Mouse (Mus musculus) C2C12 (cell line): ENCODE results near the gene Map2k1. TPM values are rescaled to one million over a fixed set of nuclear protein-coding genes. Genes with fewer than 3 reads are reported as not detected.

ENCODE experiments used
- H3K27me3 ChIP-seq: one replicate; pipeline ENCODE4 v1.6.1; 2011; ENCODE audit not compliant: control insufficient read depth, insufficient read depth, insufficient read length
- H3K36me3 ChIP-seq: one replicate; pipeline ENCODE4 v1.6.1; 2011; ENCODE audit not compliant: control insufficient read depth, insufficient read depth
- H3K4me3 ChIP-seq: one replicate; pipeline ENCODE4 v1.5.1; 2011; ENCODE audit warnings: mild to moderate bottlenecking, control low read depth; ENCODE audit not compliant: poor library complexity, insufficient read depth, severe bottlenecking
- H3K79me2 ChIP-seq: one replicate; pipeline ENCODE4 v1.6.1; 2011; ENCODE audit not compliant: control insufficient read depth, insufficient read depth
- H3K79me3 ChIP-seq: one replicate; pipeline ENCODE4 v1.6.1; 2011; ENCODE audit warnings: low read depth, control low read depth
- H3ac ChIP-seq: one replicate; pipeline ENCODE3; 2011; ENCODE audit warnings: low read depth; ENCODE audit not compliant: control insufficient read depth, insufficient read length
- CEBPB ChIP-seq: IDR thresholded peaks from one replicate; pipeline ENCODE4 v1.6.1; 2011; ENCODE audit warnings: low read depth, mild to moderate bottlenecking, control low read depth, moderate library complexity
- CTCF ChIP-seq: IDR thresholded peaks from one replicate; pipeline ENCODE4 v1.5.1; 2011; ENCODE audit not compliant: control insufficient read depth, insufficient read depth, insufficient read length
- FOSL1 ChIP-seq: IDR thresholded peaks from one replicate; pipeline ENCODE4 v1.8.0; 2011; ENCODE audit warnings: mild to moderate bottlenecking, low read length; ENCODE audit not compliant: poor library complexity, insufficient read depth, severe bottlenecking
- MAX ChIP-seq: IDR thresholded peaks from one replicate; pipeline ENCODE4 v1.6.1; 2011; ENCODE audit warnings: mild to moderate bottlenecking, control low read depth
- MYOD1 ChIP-seq: IDR thresholded peaks from one replicate; pipeline ENCODE4 v1.6.1; 2011; ENCODE audit warnings: low read depth; ENCODE audit not compliant: control insufficient read depth, insufficient read length
- MYOG ChIP-seq: IDR thresholded peaks from one replicate; pipeline ENCODE4 v1.6.1; 2011; ENCODE audit not compliant: control insufficient read depth, insufficient read length; ENCODE audit errors: extremely low read depth
- USF1 ChIP-seq: IDR thresholded peaks from one replicate; pipeline ENCODE4 v1.6.1; 2011; ENCODE audit warnings: low read depth, mild to moderate bottlenecking, control low read depth, moderate library complexity
- polyA plus RNA-seq: library from polyadenylated mRNA; unstranded; fragments of >200 nt; fragmentation: generic; extraction: Trizol; gene quantifications from one replicate; pipeline ENCODE4 v1.2.1, GENCODE M21; 2012; ENCODE audit warnings: missing spikeins

Gene Map2k1
- polyA plus RNA-seq, 1 experiment: 40.8 TPM

DNA sequence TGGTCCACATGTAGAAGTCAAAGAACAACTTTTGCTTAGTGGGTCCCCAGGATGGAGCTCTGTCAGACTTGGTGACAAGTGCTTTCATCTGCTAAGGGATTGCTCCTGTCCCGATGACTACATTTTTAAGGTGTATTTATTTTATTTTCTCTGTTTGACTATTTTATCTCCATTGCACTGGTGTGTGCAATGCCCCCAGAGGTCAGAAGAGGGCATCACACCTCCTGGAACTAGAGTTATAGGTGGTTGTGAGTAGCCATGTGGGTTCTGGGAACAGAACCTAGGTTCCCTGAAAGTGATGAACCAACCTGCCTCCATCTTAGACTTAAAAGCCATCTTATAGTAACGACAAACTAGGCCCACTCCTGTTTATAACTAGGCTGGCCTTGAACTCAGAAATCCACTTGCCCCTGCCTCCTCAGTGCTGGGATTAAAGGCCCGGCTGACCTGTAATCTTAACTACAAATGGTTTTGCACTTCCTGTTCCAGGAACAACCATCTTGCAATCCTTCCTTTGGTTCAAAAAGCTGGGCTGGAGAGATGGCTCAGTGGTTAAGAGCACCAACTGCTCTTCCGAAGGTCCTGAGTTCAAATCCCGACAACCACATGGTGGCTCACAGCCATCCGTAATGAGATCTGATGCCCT, 25.4 kb upstream of the Map2k1 start:
- Histone ChIP-seq H3K4me3 (no peak overlapping the region), H3K79me3 (peaks cover 20% of the 10 kb centered on the region), H3K27me3 (no peaks in the 10 kb centered on the region), H3K79me2 (peaks cover 24% of the 10 kb centered on the region), H3K36me3 (peaks cover 4% of the 10 kb centered on the region), H3ac (no peak overlapping the region)
- TF ChIP-seq MAX (no peak), USF1 (no peak), CEBPB (no peak), MYOG (no peak)

DNA sequence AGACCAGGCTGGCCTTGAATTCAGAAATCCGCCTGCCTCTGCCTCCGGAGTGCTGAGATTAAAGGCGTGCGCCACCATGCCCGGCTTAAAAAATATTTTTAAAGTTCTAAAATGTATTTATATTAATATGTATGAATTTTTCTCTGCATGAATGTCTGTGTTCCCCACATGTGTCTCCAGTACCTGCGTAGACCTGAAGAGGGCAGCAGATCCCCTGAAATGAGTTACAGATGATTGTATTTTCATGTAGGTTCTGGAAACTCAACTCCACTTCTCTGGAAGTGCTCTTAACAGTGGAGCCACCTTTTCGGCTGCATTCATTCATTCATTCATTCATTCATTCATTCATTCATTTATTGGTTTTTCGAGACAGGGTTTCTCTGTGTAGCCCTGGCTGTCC, 24.3 kb upstream of the Map2k1 start:
- Histone ChIP-seq H3K36me3 (no peaks in the 10 kb centered on the region), H3K27me3 (no peaks in the 10 kb centered on the region), H3K79me3 (peaks cover 9% of the 10 kb centered on the region), H3K4me3 (no peak overlapping the region), H3K79me2 (peaks cover 13% of the 10 kb centered on the region), H3ac (no peak overlapping the region)
- no peak for TF ChIP-seq MAX
- TF ChIP-seq USF1: no peak
- no peak for TF ChIP-seq FOSL1
- no peak for TF ChIP-seq CEBPB
- TF ChIP-seq MYOG: no peak
- TF ChIP-seq MYOD1: no peak

- no peaks in the 10 kb centered on the region for H3K79me3 ChIP-seq
- H3K27me3 ChIP-seq: no peaks in the 10 kb centered on the region
- no peak overlapping the region for H3K4me3 ChIP-seq
- no peaks in the 10 kb centered on the region for H3K36me3 ChIP-seq
- no peak overlapping the region for H3ac ChIP-seq
- H3K79me2 ChIP-seq: no peaks in the 10 kb centered on the region
- TF ChIP-seq MAX (no peak), MYOD1 (no peak), CEBPB (no peak)
Measured at GRCm38 (mm10) chr9:64274919-64275318, 21.5 kb upstream of the Map2k1 start.

GRCm38 (mm10) chr9:64274291-64274690, 20.9 kb upstream of the Map2k1 start:
- no peak overlapping the region for H3K4me3 ChIP-seq
- H3K36me3 ChIP-seq: no peaks in the 10 kb centered on the region
- H3K27me3 ChIP-seq: no peaks in the 10 kb centered on the region
- no peaks in the 10 kb centered on the region for H3K79me3 ChIP-seq
- no peak overlapping the region for H3ac ChIP-seq
- no peaks in the 10 kb centered on the region for H3K79me2 ChIP-seq
- TF ChIP-seq CEBPB (no peak), MAX (no peak), CTCF (no peak), FOSL1 (no peak), MYOG (no peak), MYOD1 (no peak), USF1 (no peak)

- no peaks in the 10 kb centered on the region for H3K79me3 ChIP-seq
- no peak overlapping the region for H3K4me3 ChIP-seq
- no peaks in the 10 kb centered on the region for H3K27me3 ChIP-seq
- no peak overlapping the region for H3ac ChIP-seq
- H3K79me2 ChIP-seq: no peaks in the 10 kb centered on the region
- no peak for TF ChIP-seq MYOD1
- no peak for TF ChIP-seq MYOG
- TF ChIP-seq MAX: no peak
- no peak for TF ChIP-seq CTCF
- TF ChIP-seq USF1: no peak
- no peak for TF ChIP-seq FOSL1
- no peak for TF ChIP-seq CEBPB
- no peaks in the 10 kb centered on the region for H3K36me3 ChIP-seq
Measured at GRCm38 (mm10) chr9:64273757-64274156, 20.3 kb upstream of the Map2k1 start.

DNA sequence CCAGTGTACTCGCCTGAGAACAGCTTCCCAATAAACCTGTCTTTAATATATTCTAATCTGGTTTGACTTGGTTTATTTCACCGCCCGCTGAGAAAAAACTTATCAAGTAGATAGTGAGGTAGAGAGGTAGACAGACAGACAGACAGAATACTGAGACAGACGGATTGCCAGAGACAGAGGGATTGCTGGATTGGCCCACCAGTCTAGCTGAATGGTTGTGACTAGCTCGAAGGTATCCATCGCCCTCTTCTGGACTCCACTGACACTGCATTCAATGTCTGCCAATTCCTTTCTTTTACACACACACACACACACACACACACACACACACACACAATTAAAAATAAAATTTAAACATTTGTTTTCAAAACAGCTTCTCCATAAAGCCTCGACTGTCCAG, 19.2 kb upstream of the Map2k1 start:
- H3K79me2 ChIP-seq: no peaks in the 10 kb centered on the region
- TF ChIP-seq CTCF (peak; percentile 8), MYOG (no peak)
- H3K4me3 ChIP-seq: no peak overlapping the region
- no peak overlapping the region for H3ac ChIP-seq
- no peaks in the 10 kb centered on the region for H3K79me3 ChIP-seq
- no peaks in the 10 kb centered on the region for H3K27me3 ChIP-seq
- no peaks in the 10 kb centered on the region for H3K36me3 ChIP-seq
